ENCODE assay signal across 31 mouse cellular contexts in genomic region chr10:128225064-128225463, GRCm38 (mm10). TPM values are rescaled to one million over a fixed set of nuclear protein-coding genes. Genes with fewer than 3 reads are reported as not detected.
DNase-seq lines count a peak whose midpoint lies in the region; ATAC-seq lines count a peak whose summit lies in the region.
"Had no signal": no experiment of that assay in that cellular context is flagged by ENCODE, and none has a peak within 500 bp of the region (broad histone marks: within the 10 kb centered on the region; RNA-seq: fewer than 3 reads in every experiment).

No protein-coding gene starts in this region.

- no peak overlapping the region for H3K27ac ChIP-seq in forebrain, embryonic 11.5 days (ENCODE audit: low read depth, low read length)
- H3K27ac ChIP-seq in forebrain, embryonic 13.5 days = no peak overlapping the region
- peak overlapping the region; percentile 52 for H3K27ac ChIP-seq in midbrain, embryonic 10.5 days (replicated peaks)
- no peak overlapping the region for H3K27ac ChIP-seq in midbrain, embryonic 11.5 days (ENCODE audit: low read depth, low read length)
- H3K27ac ChIP-seq in embryonic facial prominence, embryonic 15.5 days (replicated peaks) = peak overlapping the region; percentile 44; the same call in 1 of the 2 replicates
- H3K27ac ChIP-seq: hindbrain, postnatal 0 days; liver, embryonic 12.5 days; neural tube, embryonic 15.5 days; stomach, embryonic 15.5 days had no signal

- no peak for DNase-seq in forebrain, embryonic 11.5 days (ENCODE audit: low spot score)
- no peak for DNase-seq in midbrain, embryonic 10.5 days (ENCODE audit: low spot score)
- DNase-seq in midbrain, embryonic 11.5 days (ENCODE audit: low spot score, missing footprints) = no peak
- DNase-seq in cerebellum, postnatal 36 days = no peak
- DNase-seq in gastrocnemius, postnatal 14 days = no peak
- DNase-seq: adrenal gland, postnatal 25 days; cerebellum, adult 8-10 months; gastrocnemius, postnatal 36 days; kidney, adult 9 months; kidney, postnatal 14 days; lung, adult 18-20 months; lung, postnatal 14 days; right cerebral cortex, adult 18-20 months; thymus, postnatal 25 days had no signal

- no peak overlapping the region for H3K4me2 ChIP-seq in forebrain, embryonic 11.5 days (ENCODE audit: low read depth, low read length, severe bottlenecking)
- no peak overlapping the region for H3K4me2 ChIP-seq in forebrain, embryonic 13.5 days
- no peak overlapping the region for H3K4me2 ChIP-seq in midbrain, embryonic 11.5 days
- H3K4me2 ChIP-seq in embryonic facial prominence, embryonic 15.5 days (replicated peaks) = no peak overlapping the region
- H3K4me2 ChIP-seq: liver, embryonic 12.5 days; neural tube, embryonic 15.5 days; stomach, embryonic 15.5 days had no signal

- intact Hi-C loops in gastrocnemius, postnatal 14 days (cut with DNase I; ENCODE audit: low total_unique reads) = no loop called here

- H3K9ac ChIP-seq in forebrain, embryonic 11.5 days (ENCODE audit: low read length) = no peak overlapping the region; the same call in 1 of the 2 replicates
- no peak overlapping the region for H3K9ac ChIP-seq in forebrain, embryonic 13.5 days
- H3K9ac ChIP-seq in midbrain, embryonic 11.5 days (ENCODE audit: low read length) = no peak overlapping the region
- H3K9ac ChIP-seq in embryonic facial prominence, embryonic 15.5 days = no peak overlapping the region
- H3K9ac ChIP-seq: liver, embryonic 12.5 days; neural tube, embryonic 15.5 days; stomach, embryonic 15.5 days had no signal

- no peak overlapping the region for H3K4me3 ChIP-seq in forebrain, embryonic 11.5 days (ENCODE audit: low read depth, low read length)
- no peak overlapping the region for H3K4me3 ChIP-seq in forebrain, embryonic 13.5 days
- no peak overlapping the region for H3K4me3 ChIP-seq in midbrain, embryonic 10.5 days
- no peak overlapping the region for H3K4me3 ChIP-seq in midbrain, embryonic 11.5 days (ENCODE audit: low read depth, low read length)
- no peak overlapping the region for H3K4me3 ChIP-seq in embryonic facial prominence, embryonic 15.5 days (replicated peaks)
- H3K4me3 ChIP-seq: erythroblast, embryonic 14.5 days; liver, embryonic 12.5 days; myocyte; neural tube, embryonic 15.5 days; stomach, embryonic 15.5 days had no signal

- WGBS in forebrain, embryonic 11.5 days = 29% methylated on average over 5 of the region's 5 CpGs
- WGBS in forebrain, embryonic 13.5 days = 31% methylated on average over 5 of the region's 5 CpGs
- 43% methylated on average over 5 of the region's 5 CpGs for WGBS in midbrain, embryonic 10.5 days
- whole genome bisulfite sequencing in midbrain, embryonic 11.5 days = 30% methylated on average over 5 of the region's 5 CpGs
- WGBS in embryonic facial prominence, embryonic 15.5 days = 26% methylated on average over 5 of the region's 5 CpGs

- no peaks in the 10 kb centered on the region for H3K9me3 ChIP-seq in forebrain, embryonic 11.5 days (ENCODE audit: control insufficient read depth, low read length)
- H3K9me3 ChIP-seq in forebrain, embryonic 13.5 days (replicated peaks) = no peaks in the 10 kb centered on the region
- H3K9me3 ChIP-seq in midbrain, embryonic 10.5 days (replicated peaks) = no peaks in the 10 kb centered on the region
- no peaks in the 10 kb centered on the region for H3K9me3 ChIP-seq in midbrain, embryonic 11.5 days (ENCODE audit: control insufficient read depth, low read length)
- H3K9me3 ChIP-seq in embryonic facial prominence, embryonic 15.5 days (replicated peaks) = no peaks in the 10 kb centered on the region
- H3K9me3 ChIP-seq: liver, embryonic 12.5 days; neural tube, embryonic 15.5 days; stomach, embryonic 15.5 days had no signal

- ATAC-seq in forebrain, embryonic 11.5 days (replicated peaks; ENCODE audit: low FRiP score) = 0 out of 2 replicates have a peak, but pooled peaks have one; percentile 15
- no peak for ATAC-seq in forebrain, embryonic 13.5 days
- ATAC-seq in midbrain, embryonic 11.5 days (ENCODE audit: low FRiP score) = no peak
- 0 out of 2 replicates have a peak, but pooled peaks have one; percentile 25 for ATAC-seq in embryonic facial prominence, embryonic 15.5 days (ENCODE audit: insufficient number of reproducible peaks, low FRiP score, low TSS enrichment, low read depth)
- ATAC-seq: hindbrain, postnatal 0 days; intestine, embryonic 16.5 days; midbrain, embryonic 16.5 days had no signal

- H3K36me3 ChIP-seq in forebrain, embryonic 11.5 days (ENCODE audit: control insufficient read depth, insufficient read depth, low read length) = no peaks in the 10 kb centered on the region
- no peaks in the 10 kb centered on the region for H3K36me3 ChIP-seq in forebrain, embryonic 13.5 days (ENCODE audit: poor library complexity, severe bottlenecking)
- H3K36me3 ChIP-seq in midbrain, embryonic 10.5 days = no peaks in the 10 kb centered on the region
- no peaks in the 10 kb centered on the region for H3K36me3 ChIP-seq in midbrain, embryonic 11.5 days (ENCODE audit: control insufficient read depth, insufficient read depth, low read length)
- H3K36me3 ChIP-seq in embryonic facial prominence, embryonic 15.5 days = no peaks in the 10 kb centered on the region
- H3K36me3 ChIP-seq: liver, embryonic 12.5 days; neural tube, embryonic 15.5 days; stomach, embryonic 15.5 days had no signal

- no peaks in the 10 kb centered on the region for H3K27me3 ChIP-seq in forebrain, embryonic 11.5 days (ENCODE audit: control insufficient read depth, insufficient read depth, low read length)
- no peaks in the 10 kb centered on the region for H3K27me3 ChIP-seq in forebrain, embryonic 13.5 days
- no peaks in the 10 kb centered on the region for H3K27me3 ChIP-seq in midbrain, embryonic 10.5 days (ENCODE audit: low read depth, poor library complexity, severe bottlenecking)
- no peaks in the 10 kb centered on the region for H3K27me3 ChIP-seq in midbrain, embryonic 11.5 days (ENCODE audit: control insufficient read depth, insufficient read depth, low read length)
- no peaks in the 10 kb centered on the region for H3K27me3 ChIP-seq in embryonic facial prominence, embryonic 15.5 days
- H3K27me3 ChIP-seq: liver, embryonic 12.5 days; neural tube, embryonic 15.5 days; stomach, embryonic 15.5 days had no signal

- peaks cover 2% of the 10 kb centered on the region; the same call in 1 of the 2 replicates for H3K4me1 ChIP-seq in forebrain, embryonic 11.5 days (replicated peaks; ENCODE audit: control insufficient read depth, insufficient read depth, low read length)
- peaks cover 11% of the 10 kb centered on the region; the same call in 1 of the 2 replicates for H3K4me1 ChIP-seq in forebrain, embryonic 13.5 days
- peaks cover 25% of the 10 kb centered on the region for H3K4me1 ChIP-seq in midbrain, embryonic 10.5 days
- peaks cover 10% of the 10 kb centered on the region for H3K4me1 ChIP-seq in midbrain, embryonic 11.5 days (ENCODE audit: control insufficient read depth, insufficient read depth, low read length)
- peaks cover 7% of the 10 kb centered on the region for H3K4me1 ChIP-seq in embryonic facial prominence, embryonic 15.5 days
- H3K4me1 ChIP-seq: neural tube, embryonic 15.5 days had no signal

RNA-seq across cellular contexts. Expression of gene Mip, which starts 0.6 kb away (rescaled TPM):
- 0.28 and 0.55 TPM in 2 replicates for polyA plus RNA-seq in forebrain, embryonic 11.5 days (2014; fragmentation: Nextera tagmentation; extraction: Ambion mirVana)
- 0.13 and 0.21 TPM in 2 replicates for polyA plus RNA-seq in forebrain, embryonic 13.5 days (2015; fragmentation: Nextera tagmentation; extraction: Ambion mirVana)
- polyA plus RNA-seq in midbrain, embryonic 10.5 days (2016; fragmentation: Nextera tagmentation; extraction: Ambion mirVana) = 0.21 TPM in 1 of 2 replicates, not detected in the other
- 0.12 TPM in 1 of 2 replicates, not detected in the other for polyA plus RNA-seq in midbrain, embryonic 11.5 days (2014; fragmentation: Nextera tagmentation; extraction: Ambion mirVana)
- 0.23 and 0.28 TPM in 2 replicates for polyA plus RNA-seq in embryonic facial prominence, embryonic 15.5 days (2015; fragmentation: Nextera tagmentation; extraction: Ambion mirVana)
- total RNA-seq in gastrocnemius, postnatal 14 days (2021) = not detected
- total RNA-seq: adrenal gland, postnatal 25 days; gastrocnemius, postnatal 36 days; heart, adult 8-10 months; layer of hippocampus, adult 8-10 months; left cerebral cortex, adult 18-20 months; left cerebral cortex, postnatal 36 days; megakaryocyte, adult 5-6 weeks had no signal
- polyA plus RNA-seq: erythroblast, embryonic 14.5 days; heart, embryonic 16.5 days; hindbrain, postnatal 0 days; liver, embryonic 12.5 days; myocyte; neural tube, embryonic 15.5 days; stomach, embryonic 15.5 days had no signal

RNA-seq across cellular contexts. Expression of gene Timeless, which starts 6.8 kb away (rescaled TPM):
- polyA plus RNA-seq in forebrain, embryonic 11.5 days (2014; fragmentation: Nextera tagmentation; extraction: Ambion mirVana) = 81.7 and 89.7 TPM in 2 replicates
- polyA plus RNA-seq in forebrain, embryonic 13.5 days (2015; fragmentation: Nextera tagmentation; extraction: Ambion mirVana) = 52.9 and 62.1 TPM in 2 replicates
- polyA plus RNA-seq in midbrain, embryonic 10.5 days (2016; fragmentation: Nextera tagmentation; extraction: Ambion mirVana) = 86.6 and 89.4 TPM in 2 replicates
- 48.1 and 52.5 TPM in 2 replicates for polyA plus RNA-seq in midbrain, embryonic 11.5 days (2014; fragmentation: Nextera tagmentation; extraction: Ambion mirVana)
- polyA plus RNA-seq in embryonic facial prominence, embryonic 15.5 days (2015; fragmentation: Nextera tagmentation; extraction: Ambion mirVana) = 43.8 and 48.1 TPM in 2 replicates
- 1 to 10 TPM; 3.9 to 5.1 TPM for total RNA-seq in gastrocnemius, postnatal 14 days (2021)

RNA-seq across cellular contexts. Expression of gene Spryd4, which starts 13.5 kb away (rescaled TPM):
- 23.1 and 26.7 TPM in 2 replicates for polyA plus RNA-seq in forebrain, embryonic 11.5 days (2014; fragmentation: Nextera tagmentation; extraction: Ambion mirVana)
- 17.9 and 19.1 TPM in 2 replicates for polyA plus RNA-seq in forebrain, embryonic 13.5 days (2015; fragmentation: Nextera tagmentation; extraction: Ambion mirVana)
- polyA plus RNA-seq in midbrain, embryonic 10.5 days (2016; fragmentation: Nextera tagmentation; extraction: Ambion mirVana) = 28.3 and 32.7 TPM in 2 replicates
- polyA plus RNA-seq in midbrain, embryonic 11.5 days (2014; fragmentation: Nextera tagmentation; extraction: Ambion mirVana) = 25.7 and 27.5 TPM in 2 replicates
- 30.8 TPM in 2 replicates for polyA plus RNA-seq in embryonic facial prominence, embryonic 15.5 days (2015; fragmentation: Nextera tagmentation; extraction: Ambion mirVana)
- 10 to 100 TPM; 39.3 to 40.6 TPM for total RNA-seq in gastrocnemius, postnatal 14 days (2021)

RNA-seq across cellular contexts. Expression of gene Apon, which starts 28.8 kb away (rescaled TPM):
- 0.77 and 0.89 TPM in 2 replicates for polyA plus RNA-seq in forebrain, embryonic 11.5 days (2014; fragmentation: Nextera tagmentation; extraction: Ambion mirVana)
- 0.27 and 0.33 TPM in 2 replicates for polyA plus RNA-seq in forebrain, embryonic 13.5 days (2015; fragmentation: Nextera tagmentation; extraction: Ambion mirVana)
- 0.73 and 0.77 TPM in 2 replicates for polyA plus RNA-seq in midbrain, embryonic 10.5 days (2016; fragmentation: Nextera tagmentation; extraction: Ambion mirVana)
- polyA plus RNA-seq in midbrain, embryonic 11.5 days (2014; fragmentation: Nextera tagmentation; extraction: Ambion mirVana) = 0.22 and 0.57 TPM in 2 replicates
- 0.27 TPM in 1 of 2 replicates, not detected in the other for polyA plus RNA-seq in embryonic facial prominence, embryonic 15.5 days (2015; fragmentation: Nextera tagmentation; extraction: Ambion mirVana)
- not detected for total RNA-seq in gastrocnemius, postnatal 14 days (2021)
- total RNA-seq: gastrocnemius, postnatal 36 days; heart, adult 8-10 months; hematopoietic stem cell, adult 5-6 weeks; hindbrain, postnatal 0 days; layer of hippocampus, adult 8-10 months; left cerebral cortex, adult 18-20 months; left cerebral cortex, postnatal 36 days had no signal
- polyA plus RNA-seq: heart, embryonic 16.5 days; hindbrain, postnatal 0 days; midbrain, embryonic 16.5 days; neural tube, embryonic 15.5 days had no signal

RNA-seq across cellular contexts. Expression of gene Gls2, which starts 30.8 kb away (rescaled TPM):
- polyA plus RNA-seq in forebrain, embryonic 11.5 days (2014; fragmentation: Nextera tagmentation; extraction: Ambion mirVana) = 1.3 and 1.7 TPM in 2 replicates
- 0.48 and 1.3 TPM in 2 replicates for polyA plus RNA-seq in forebrain, embryonic 13.5 days (2015; fragmentation: Nextera tagmentation; extraction: Ambion mirVana)
- 0.96 and 1.5 TPM in 2 replicates for polyA plus RNA-seq in midbrain, embryonic 10.5 days (2016; fragmentation: Nextera tagmentation; extraction: Ambion mirVana)
- polyA plus RNA-seq in midbrain, embryonic 11.5 days (2014; fragmentation: Nextera tagmentation; extraction: Ambion mirVana) = 0.72 and 0.82 TPM in 2 replicates
- polyA plus RNA-seq in embryonic facial prominence, embryonic 15.5 days (2015; fragmentation: Nextera tagmentation; extraction: Ambion mirVana) = 2.0 and 2.5 TPM in 2 replicates
- total RNA-seq in gastrocnemius, postnatal 14 days (2021) = 1 to 10 TPM in 1 of 2 experiments, under 1 TPM in 1; 0.88 to 1.1 TPM
- polyA plus RNA-seq: erythroblast, embryonic 14.5 days had no signal

Comparison
In these comparisons a context has a peak if more than half of its experiments do, and no peak if none do; other contexts are left out.
1. ATAC-seq: peak in forebrain, embryonic 11.5 days (single experiment) and embryonic facial prominence, embryonic 15.5 days (single experiment); none in forebrain, embryonic 13.5 days (single experiment) and midbrain, embryonic 11.5 days (single experiment).
2. H3K27ac ChIP-seq: peak in midbrain, embryonic 10.5 days (single experiment) and embryonic facial prominence, embryonic 15.5 days (single experiment); none in forebrain, embryonic 11.5 days (single experiment), forebrain, embryonic 13.5 days (single experiment) and midbrain, embryonic 11.5 days (single experiment).